Mouse (Mus musculus) megakaryocyte, embryonic 14.5 days (primary cell): ENCODE measurements around the gene Mast4. TPM values are rescaled to one million over a fixed set of nuclear protein-coding genes. Genes with fewer than 3 reads are reported as not detected.

Experiments
- H3K27me3 ChIP-seq: replicated peaks from 2 replicates; pipeline ENCODE3; 2012; ENCODE audit warnings: inconsistent platforms
- H3K36me3 ChIP-seq: replicated peaks from 2 replicates; pipeline ENCODE3; 2012; ENCODE audit warnings: low read length, inconsistent platforms, mixed read lengths
- H3K4me1 ChIP-seq: 2 replicates; pipeline ENCODE4 v1.6.1; 2012; ENCODE audit warnings: inconsistent platforms
- H3K4me3 ChIP-seq: replicated peaks from 2 replicates; pipeline ENCODE3; 2012; ENCODE audit warnings: moderate library complexity, mild to moderate bottlenecking, inconsistent platforms
- H3K9me3 ChIP-seq: 2 replicates; pipeline ENCODE4 v1.6.1; 2012; ENCODE audit warnings: inconsistent platforms
- FLI1 ChIP-seq: IDR thresholded peaks from 2 replicates; pipeline ENCODE4 v1.6.1; 2012; ENCODE audit warnings: low read length, inconsistent platforms, mixed read lengths
- GATA1 ChIP-seq: IDR thresholded peaks from 3 replicates; pipeline ENCODE4 v1.6.1; 2012; ENCODE audit warnings: mixed read lengths, low read length, inconsistent platforms, borderline replicate concordance
- polyA plus RNA-seq: library from polyadenylated mRNA; stranded (reverse); fragments of >175 nt; gene quantifications from 2 replicates; pipeline ENCODE4 v1.2.3, GENCODE M21; 2012; ENCODE audit warnings: low replicate concordance; ENCODE audit not compliant: insufficient read depth

The Mast4 gene
- polyA plus RNA-seq, 1 experiment: 3.5 TPM

DNA sequence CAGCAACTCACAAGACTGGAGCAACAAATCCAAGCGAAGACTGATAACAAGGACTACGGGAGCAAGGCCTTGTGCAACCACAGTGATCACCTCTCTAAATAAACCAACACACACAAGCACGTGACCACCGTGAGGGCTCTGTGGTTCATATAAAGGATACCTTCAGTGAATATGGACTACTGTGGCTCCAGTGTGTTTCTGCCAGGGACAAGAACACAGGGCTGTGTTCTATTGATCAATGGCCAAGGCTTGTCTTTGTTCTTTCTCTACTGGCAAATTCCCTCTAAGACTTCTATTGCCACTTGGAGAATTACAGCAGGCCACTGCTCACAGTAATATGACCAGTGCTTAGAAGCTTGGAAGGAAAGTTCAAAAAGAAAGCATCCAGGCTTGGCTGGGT is 291.3 kb downstream of the Mast4 start:
- H3K27me3 ChIP-seq: peaks cover 4% of the 10 kb centered on the region
- no peak for TF ChIP-seq FLI1
- TF ChIP-seq GATA1: no peak
- H3K9me3 ChIP-seq: no peaks in the 10 kb centered on the region
- no peaks in the 10 kb centered on the region for H3K36me3 ChIP-seq
- no peaks in the 10 kb centered on the region for H3K4me1 ChIP-seq
- H3K4me3 ChIP-seq: no peak overlapping the region

DNA sequence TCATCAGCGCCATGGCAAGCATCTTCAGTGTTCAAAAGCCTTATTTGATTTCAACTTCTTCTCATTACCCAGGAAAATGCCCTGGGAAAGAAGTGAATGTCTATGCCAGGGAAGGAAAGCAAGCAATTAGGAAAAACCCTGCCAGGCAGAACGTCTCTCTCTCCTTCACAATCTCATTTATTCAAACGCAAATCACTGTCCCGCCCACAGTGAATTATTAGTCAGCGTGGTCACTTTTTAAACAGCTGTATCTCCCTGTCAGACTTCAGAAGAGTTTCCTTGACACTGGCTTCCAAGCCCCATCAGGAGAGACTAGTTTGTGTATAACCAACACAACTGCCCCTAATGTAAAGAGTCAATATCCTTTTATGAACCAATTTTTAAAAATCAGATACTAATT is 296.8 kb downstream of the Mast4 start:
- Histone ChIP-seq H3K27me3 (peaks cover 5% of the 10 kb centered on the region), H3K4me1 (no peaks in the 10 kb centered on the region), H3K36me3 (no peaks in the 10 kb centered on the region), H3K9me3 (no peaks in the 10 kb centered on the region), H3K4me3 (no peak overlapping the region)
- TF ChIP-seq GATA1 (no peak), FLI1 (no peak)

DNA sequence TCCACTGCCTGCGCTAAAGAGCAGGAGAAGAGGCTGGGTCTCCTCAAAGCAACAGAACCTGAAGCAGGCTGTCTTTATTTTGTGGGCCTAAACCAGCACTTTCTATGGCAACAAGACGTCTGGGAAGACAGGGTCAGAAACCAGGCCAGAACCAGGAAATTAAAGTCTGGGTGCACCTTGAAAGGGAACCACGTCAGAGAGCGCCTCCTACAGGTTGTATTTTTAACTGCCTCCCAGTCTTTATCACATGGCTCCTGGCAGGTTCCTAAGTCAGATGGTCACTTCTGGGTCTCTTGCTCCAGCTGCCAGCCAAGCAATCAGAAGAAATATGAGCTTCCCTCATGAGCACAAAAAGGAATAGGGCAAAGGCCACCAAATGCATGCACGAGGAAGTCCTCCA is 304.9 kb downstream of the Mast4 start:
- no peak for TF ChIP-seq FLI1
- TF ChIP-seq GATA1: no peak

DNA sequence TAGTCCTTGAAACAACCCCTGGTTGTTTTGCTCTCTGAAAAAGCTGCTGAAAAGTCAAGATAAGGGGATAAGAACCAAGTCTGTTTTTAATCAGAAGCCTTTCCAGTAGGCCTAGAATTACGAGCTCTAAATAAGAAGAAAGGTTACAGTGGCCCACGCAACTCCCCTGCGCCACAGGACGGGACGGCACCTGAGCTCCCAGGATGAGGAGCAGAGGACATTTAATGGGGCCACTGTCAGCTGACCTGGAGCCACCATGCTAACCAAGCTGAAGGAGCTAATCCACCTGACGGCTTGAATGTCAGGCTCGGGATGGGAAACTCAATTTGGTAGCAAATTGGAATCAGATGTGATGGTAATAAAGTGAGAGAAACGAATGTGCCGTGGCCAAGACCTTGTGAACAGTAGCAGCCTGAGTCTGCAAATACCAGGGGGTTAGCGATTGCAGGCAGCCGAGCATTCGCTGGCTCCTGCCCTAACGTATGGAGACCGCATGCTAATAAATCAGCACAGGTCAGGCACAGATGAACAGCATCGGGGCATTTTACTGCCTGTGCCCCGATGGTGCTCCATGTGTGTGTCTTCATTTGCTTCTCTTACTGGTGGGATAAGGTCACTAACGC is 306.7 kb downstream of the Mast4 start:
- peaks cover 3% of the 10 kb centered on the region for H3K27me3 ChIP-seq
- no peaks in the 10 kb centered on the region for H3K4me1 ChIP-seq
- no peaks in the 10 kb centered on the region for H3K9me3 ChIP-seq
- TF ChIP-seq GATA1 (no peak), FLI1 (no peak)
- H3K36me3 ChIP-seq: no peaks in the 10 kb centered on the region
- no peak overlapping the region for H3K4me3 ChIP-seq

More for the DNA sequence above, 304.9 kb downstream of the Mast4 start:
- no peaks in the 10 kb centered on the region for H3K4me1 ChIP-seq
- no peaks in the 10 kb centered on the region for H3K36me3 ChIP-seq
- H3K4me3 ChIP-seq: no peak overlapping the region
- H3K27me3 ChIP-seq: peaks cover 2% of the 10 kb centered on the region
- H3K9me3 ChIP-seq: no peaks in the 10 kb centered on the region

DNA sequence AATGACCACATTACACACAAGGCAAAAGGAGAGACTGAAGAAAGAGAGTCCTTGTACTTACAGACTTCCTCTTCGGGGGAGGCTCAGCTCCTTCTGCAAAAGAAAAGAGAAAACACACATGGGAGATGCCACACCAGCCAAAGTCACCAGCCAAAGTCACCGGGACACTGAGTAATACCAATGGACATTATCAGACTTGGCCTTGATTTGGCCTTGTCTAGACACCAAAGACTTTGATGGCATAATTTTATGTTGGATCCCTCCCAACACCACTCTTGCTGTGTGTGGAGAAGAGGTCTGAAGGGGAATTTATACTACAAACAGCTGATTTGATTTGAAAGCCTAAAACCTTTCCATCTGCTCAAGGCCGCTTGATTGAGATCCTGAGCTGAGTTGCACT is 308.8 kb downstream of the Mast4 start:
- no peak for TF ChIP-seq GATA1
- TF ChIP-seq FLI1: no peak
- no peak overlapping the region for H3K4me3 ChIP-seq

DNA sequence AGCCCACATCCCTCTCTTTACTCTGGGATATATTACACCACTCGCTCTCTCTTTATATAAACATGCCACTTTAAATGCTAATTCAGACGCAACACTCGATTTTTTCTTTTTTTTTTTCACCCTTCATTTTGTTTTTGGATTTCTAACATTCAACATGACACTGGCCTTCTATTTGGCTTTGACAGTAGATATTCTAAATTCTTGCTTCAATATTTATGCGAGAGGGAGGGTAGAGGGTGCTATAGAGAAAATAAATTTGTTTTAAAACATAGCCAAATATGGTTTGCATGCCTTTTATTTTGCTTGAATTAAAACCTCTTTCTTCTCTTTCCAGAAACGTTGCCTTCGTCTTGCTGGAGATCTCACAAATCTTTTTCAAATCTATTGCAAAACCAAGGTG is 315.8 kb downstream of the Mast4 start:
- 0 out of 2 replicates have a peak, but pooled peaks cover 4% of the 10 kb centered on the region for H3K4me1 ChIP-seq
- H3K36me3 ChIP-seq: no peaks in the 10 kb centered on the region
- H3K4me3 ChIP-seq: no peak overlapping the region
- peaks cover 3% of the 10 kb centered on the region for H3K27me3 ChIP-seq
- no peaks in the 10 kb centered on the region for H3K9me3 ChIP-seq
- TF ChIP-seq GATA1 (no peak), FLI1 (no peak)

More for the DNA sequence above, 308.8 kb downstream of the Mast4 start:
- no peaks in the 10 kb centered on the region for H3K36me3 ChIP-seq
- no peaks in the 10 kb centered on the region for H3K4me1 ChIP-seq
- peaks cover 3% of the 10 kb centered on the region for H3K27me3 ChIP-seq
- no peaks in the 10 kb centered on the region for H3K9me3 ChIP-seq

DNA sequence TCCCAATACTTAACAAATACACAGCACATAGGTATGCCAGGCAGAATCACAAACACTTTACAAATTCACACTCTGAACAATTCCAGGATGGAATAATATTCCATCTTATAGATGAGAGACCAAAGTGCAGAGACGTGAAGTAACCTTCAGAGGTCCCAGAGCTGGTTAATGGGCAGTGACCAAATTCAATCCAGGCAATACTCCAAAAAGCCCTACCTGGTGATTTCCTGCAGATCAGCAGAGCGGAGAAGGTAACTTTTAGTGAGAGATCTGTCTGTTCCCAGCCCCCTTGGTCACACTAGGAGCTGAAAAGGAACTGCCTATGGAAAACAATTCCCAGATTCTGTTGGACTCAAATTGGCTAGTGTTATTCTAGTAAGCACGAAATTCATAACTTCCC is 316.6 kb downstream of the Mast4 start:
- TF ChIP-seq FLI1 (no peak), GATA1 (no peak)
- Histone ChIP-seq H3K36me3 (no peaks in the 10 kb centered on the region), H3K4me3 (no peak overlapping the region), H3K9me3 (no peaks in the 10 kb centered on the region), H3K27me3 (no peaks in the 10 kb centered on the region), H3K4me1 (0 out of 2 replicates have a peak, but pooled peaks cover 4% of the 10 kb centered on the region)

DNA sequence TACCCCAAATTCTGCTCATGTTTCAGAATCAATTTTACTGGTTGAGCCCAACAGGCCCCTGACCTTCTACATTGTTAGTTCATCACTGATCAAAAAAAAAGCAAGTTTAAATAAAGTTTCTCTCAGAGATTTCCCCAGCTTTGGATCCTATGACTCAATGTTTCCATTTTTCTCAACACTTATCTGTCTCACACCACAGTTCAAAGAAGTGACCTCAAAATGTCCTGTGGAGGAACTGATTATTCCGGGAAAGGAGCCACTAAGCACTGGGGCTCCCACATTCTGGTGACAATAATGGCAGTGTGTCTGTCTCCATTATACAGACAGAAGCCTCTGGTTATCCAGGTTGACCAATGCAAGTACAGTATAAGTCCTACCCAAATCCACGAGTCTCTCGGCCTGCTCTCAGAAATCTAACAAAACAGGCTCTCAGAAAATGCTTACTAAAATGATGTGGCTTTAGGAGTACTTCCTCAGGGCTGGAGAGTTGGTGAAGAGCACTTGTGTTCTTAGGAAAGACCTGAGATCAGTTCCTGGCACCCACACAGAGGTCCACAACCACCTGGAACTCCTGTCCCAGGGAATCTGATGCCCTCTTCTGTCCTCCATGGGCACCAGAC is 319.1 kb downstream of the Mast4 start:
- H3K4me3 ChIP-seq: no peak overlapping the region
- TF ChIP-seq GATA1: no peak
- no peak for TF ChIP-seq FLI1
- no peaks in the 10 kb centered on the region for H3K36me3 ChIP-seq
- 0 out of 2 replicates have a peak, but pooled peaks cover 4% of the 10 kb centered on the region for H3K4me1 ChIP-seq
- H3K9me3 ChIP-seq: peaks cover 11% of the 10 kb centered on the region
- no peaks in the 10 kb centered on the region for H3K27me3 ChIP-seq

DNA sequence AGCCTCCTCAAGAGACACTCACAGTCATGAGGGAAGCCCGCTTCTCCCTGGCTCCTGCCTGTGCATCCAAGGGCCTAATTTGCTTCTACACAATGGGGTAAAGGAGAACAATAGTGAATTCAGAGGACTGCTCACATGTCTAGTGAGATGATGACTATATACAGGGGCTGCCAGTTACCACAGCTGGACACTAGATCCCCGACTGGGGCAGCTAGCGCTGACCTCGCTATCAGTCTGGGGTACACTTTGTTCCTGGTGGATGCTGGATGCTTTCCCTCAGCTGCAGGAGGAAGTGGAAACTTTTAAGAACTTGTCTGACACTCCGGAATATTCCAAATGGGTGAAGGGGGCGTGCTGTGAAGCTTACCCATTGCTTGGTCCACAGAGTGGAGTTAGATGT is 319.7 kb downstream of the Mast4 start:
- TF ChIP-seq GATA1 (no peak), FLI1 (no peak)
- Histone ChIP-seq H3K9me3 (peaks cover 11% of the 10 kb centered on the region), H3K4me1 (0 out of 2 replicates have a peak, but pooled peaks cover 4% of the 10 kb centered on the region), H3K36me3 (no peaks in the 10 kb centered on the region), H3K27me3 (no peaks in the 10 kb centered on the region), H3K4me3 (no peak overlapping the region)

DNA sequence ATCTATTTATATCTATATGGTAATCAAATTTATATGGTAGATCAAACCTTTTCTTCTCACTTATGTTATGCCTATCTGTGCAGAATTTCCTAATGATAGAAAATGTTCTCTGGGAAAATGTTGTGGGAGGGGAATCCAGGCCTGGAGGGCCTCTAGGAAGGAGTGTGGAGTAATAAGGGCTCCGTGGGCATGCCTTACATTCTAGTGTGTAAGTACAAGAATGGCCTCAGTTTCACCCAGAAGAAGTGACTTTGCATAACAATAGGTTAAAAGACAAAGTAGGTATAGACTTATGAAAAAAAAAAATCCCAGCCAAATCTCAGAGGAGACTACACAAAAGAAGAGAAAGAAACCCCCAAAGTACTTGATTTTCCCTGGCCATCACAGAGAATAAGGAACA is 320.1 kb downstream of the Mast4 start:
- 0 out of 2 replicates have a peak, but pooled peaks cover 4% of the 10 kb centered on the region for H3K4me1 ChIP-seq
- peaks cover 11% of the 10 kb centered on the region for H3K9me3 ChIP-seq
- H3K4me3 ChIP-seq: no peak overlapping the region
- no peaks in the 10 kb centered on the region for H3K36me3 ChIP-seq
- no peaks in the 10 kb centered on the region for H3K27me3 ChIP-seq
- TF ChIP-seq GATA1 (no peak), FLI1 (no peak)

DNA sequence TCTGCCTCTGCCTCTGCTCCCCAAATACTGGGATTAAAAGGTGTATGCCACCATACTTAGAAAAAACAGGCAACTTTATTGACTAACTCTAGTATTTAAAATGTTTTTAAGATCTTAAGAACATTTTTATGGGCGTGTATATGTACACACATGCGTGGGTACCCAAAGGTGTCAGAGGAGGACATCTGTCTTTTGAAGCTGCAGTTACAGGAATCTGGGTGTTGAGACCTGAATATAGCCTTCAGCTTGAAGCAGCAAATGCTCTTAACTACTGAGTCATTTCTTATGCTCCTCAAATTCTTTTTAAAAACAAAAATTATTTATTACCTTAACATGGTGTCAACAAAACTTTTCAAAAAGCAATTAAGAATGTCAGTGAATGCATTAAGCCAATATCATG is 329.1 kb downstream of the Mast4 start:
- TF ChIP-seq GATA1: no peak
- no peak for TF ChIP-seq FLI1
- H3K27me3 ChIP-seq: no peaks in the 10 kb centered on the region
- H3K36me3 ChIP-seq: no peaks in the 10 kb centered on the region
- H3K4me1 ChIP-seq: no peaks in the 10 kb centered on the region
- no peak overlapping the region for H3K4me3 ChIP-seq
- no peaks in the 10 kb centered on the region for H3K9me3 ChIP-seq
